Mouse (Mus musculus): ENCODE results near the gene Gm20503. TPM values are rescaled to one million over a fixed set of nuclear protein-coding genes. Genes with fewer than 3 reads are reported as not detected.

Gm20503 gene
- polyA plus RNA-seq, 1 experiment from 2014 or later: 11.4 TPM

- H3K4me2 ChIP-seq (replicated peaks): no peak overlapping the region
- no peak for ATAC-seq
- no peaks in the 10 kb centered on the region for H3K9me3 ChIP-seq
- H3K9ac ChIP-seq: no peak overlapping the region
- 84% methylated on average over 17 of the region's 17 CpGs for WGBS
- H3K4me1 ChIP-seq (replicated peaks): no peaks in the 10 kb centered on the region; the same call in 1 of the 2 replicates
- no peaks in the 10 kb centered on the region for H3K36me3 ChIP-seq
- no peak overlapping the region for H3K27ac ChIP-seq
- no peak overlapping the region for H3K4me3 ChIP-seq (replicated peaks)
- no peaks in the 10 kb centered on the region for H3K27me3 ChIP-seq (replicated peaks)
These were observed 12.2 kb upstream of the Gm20503 start for GRCm38 (mm10) chr4:58990609-58991434.

- no peaks in the 10 kb centered on the region for H3K36me3 ChIP-seq
- WGBS: 49% methylated on average over 5 of the region's 5 CpGs
- no peaks in the 10 kb centered on the region for H3K27me3 ChIP-seq (replicated peaks)
- H3K9ac ChIP-seq: no peak overlapping the region
- H3K4me1 ChIP-seq (replicated peaks): no peaks in the 10 kb centered on the region
- H3K27ac ChIP-seq: no peak overlapping the region
- no peaks in the 10 kb centered on the region for H3K9me3 ChIP-seq
- H3K4me3 ChIP-seq (replicated peaks): no peak overlapping the region
- ATAC-seq: peak; percentile 19; the same call in 1 of the 2 replicates
- H3K4me2 ChIP-seq (replicated peaks): no peak overlapping the region
These were observed 10.8 kb upstream of the Gm20503 start for GRCm38 (mm10) chr4:58992195-58992594.

GRCm38 (mm10) chr4:58994762-58995161, 8.2 kb upstream of the Gm20503 start, which contains the start of gene Dnajc25:
Gene Dnajc25, plus strand, starts transcription at chr4:58995062.
- WGBS: 66% methylated on average over 4 of the region's 4 CpGs
- Histone ChIP-seq H3K27me3 (replicated peaks) (no peaks in the 10 kb centered on the region), H3K9me3 (no peaks in the 10 kb centered on the region), H3K9ac (no peak within 1 kb of the TSS), H3K27ac (no peak within 1 kb of the TSS), H3K4me2 (replicated peaks) (0 out of 2 replicates have a peak within 1 kb of the TSS, but pooled peaks have one; percentile 3), H3K36me3 (no peaks in the 10 kb centered on the region), H3K4me3 (replicated peaks) (no peak within 1 kb of the TSS), H3K4me1 (replicated peaks) (no peaks in the 10 kb centered on the region)
- ATAC-seq: no peak

- WGBS: 51% methylated on average over 8 of the region's 8 CpGs
- Histone ChIP-seq H3K9me3 (no peaks in the 10 kb centered on the region), H3K4me3 (replicated peaks) (no peak overlapping the region), H3K27me3 (replicated peaks) (no peaks in the 10 kb centered on the region), H3K9ac (no peak overlapping the region), H3K27ac (no peak overlapping the region), H3K4me2 (replicated peaks) (0 out of 2 replicates have a peak overlapping the region, but pooled peaks have one; percentile 3), H3K36me3 (no peaks in the 10 kb centered on the region), H3K4me1 (replicated peaks) (no peaks in the 10 kb centered on the region)
- no peak for ATAC-seq
These were observed 7.7 kb upstream of the Gm20503 start for GRCm38 (mm10) chr4:58995251-58995693.

- 0 out of 2 replicates have a peak, but pooled peaks have one; percentile 32 for ATAC-seq
- H3K27ac ChIP-seq: no peak overlapping the region
These were observed 5.9 kb upstream of the Gm20503 start for GRCm38 (mm10) chr4:58997081-58997480.

GRCm38 (mm10) chr4:58998688-58999087, 4.3 kb upstream of the Gm20503 start:
- no peak overlapping the region for H3K9ac ChIP-seq
- no peaks in the 10 kb centered on the region for H3K9me3 ChIP-seq
- no peak overlapping the region for H3K4me3 ChIP-seq (replicated peaks)
- WGBS: 84% methylated on average over 1 of the region's 1 CpGs
- H3K27me3 ChIP-seq (replicated peaks): no peaks in the 10 kb centered on the region
- no peak for ATAC-seq
- no peaks in the 10 kb centered on the region for H3K4me1 ChIP-seq (replicated peaks)
- H3K36me3 ChIP-seq: no peaks in the 10 kb centered on the region
- no peak overlapping the region for H3K27ac ChIP-seq
- no peak overlapping the region for H3K4me2 ChIP-seq (replicated peaks)

More at GRCm38 (mm10) chr4:58997081-58997480, 5.9 kb upstream of the Gm20503 start:
- H3K9ac ChIP-seq: no peak overlapping the region
- no peaks in the 10 kb centered on the region for H3K27me3 ChIP-seq (replicated peaks)
- 56% methylated on average over 5 of the region's 5 CpGs for WGBS
- no peaks in the 10 kb centered on the region for H3K4me1 ChIP-seq (replicated peaks)
- no peak overlapping the region for H3K4me2 ChIP-seq (replicated peaks)
- H3K9me3 ChIP-seq: no peaks in the 10 kb centered on the region
- H3K36me3 ChIP-seq: no peaks in the 10 kb centered on the region
- H3K4me3 ChIP-seq (replicated peaks): no peak overlapping the region

GRCm38 (mm10) chr4:58999686-59000085, 3.3 kb upstream of the Gm20503 start:
- no peaks in the 10 kb centered on the region for H3K27me3 ChIP-seq (replicated peaks)
- no peaks in the 10 kb centered on the region for H3K9me3 ChIP-seq
- H3K36me3 ChIP-seq: no peaks in the 10 kb centered on the region
- 5% methylated on average over 2 of the region's 2 CpGs for WGBS
- H3K4me1 ChIP-seq (replicated peaks): peaks cover 5% of the 10 kb centered on the region; the same call in 1 of the 2 replicates
- H3K4me2 ChIP-seq (replicated peaks): no peak overlapping the region
- no peak overlapping the region for H3K4me3 ChIP-seq (replicated peaks)
- ATAC-seq: no peak
- H3K9ac ChIP-seq: no peak overlapping the region
- no peak overlapping the region for H3K27ac ChIP-seq

- Histone ChIP-seq H3K4me1 (replicated peaks) (peaks cover 5% of the 10 kb centered on the region; the same call in 1 of the 2 replicates), H3K9me3 (no peaks in the 10 kb centered on the region), H3K27me3 (replicated peaks) (no peaks in the 10 kb centered on the region), H3K27ac (no peak overlapping the region), H3K9ac (no peak overlapping the region), H3K4me3 (replicated peaks) (no peak overlapping the region), H3K4me2 (replicated peaks) (no peak overlapping the region), H3K36me3 (no peaks in the 10 kb centered on the region)
- WGBS: 4% methylated on average over 2 of the region's 2 CpGs
- ATAC-seq: no peak
These were observed 2.4 kb upstream of the Gm20503 start for GRCm38 (mm10) chr4:59000614-59001013.

- no peaks in the 10 kb centered on the region for H3K9me3 ChIP-seq
- H3K9ac ChIP-seq: peak overlapping the region; percentile 94
- H3K4me1 ChIP-seq (replicated peaks): peaks cover 9% of the 10 kb centered on the region; the same call in 1 of the 2 replicates
- 22% methylated on average over 7 of the region's 7 CpGs for WGBS
- peak overlapping the region; percentile 99 for H3K4me3 ChIP-seq (replicated peaks)
- no peaks in the 10 kb centered on the region for H3K36me3 ChIP-seq
- no peak for ATAC-seq
- peak overlapping the region; percentile 87 for H3K4me2 ChIP-seq (replicated peaks)
- H3K27ac ChIP-seq: no peak overlapping the region
- no peaks in the 10 kb centered on the region for H3K27me3 ChIP-seq (replicated peaks)
These were observed 793 bp downstream of the Gm20503 start for GRCm38 (mm10) chr4:59003806-59004200.

- no peak for ATAC-seq
- no peaks in the 10 kb centered on the region for H3K27me3 ChIP-seq (replicated peaks)
These were observed 3.2 kb downstream of the Gm20503 start for GRCm38 (mm10) chr4:59006211-59006610.

GRCm38 (mm10) chr4:59007016-59007415, 4.0 kb downstream of the Gm20503 start:
- H3K4me3 ChIP-seq (replicated peaks): no peak overlapping the region
- no peak overlapping the region for H3K4me2 ChIP-seq (replicated peaks)
- no peak overlapping the region for H3K27ac ChIP-seq
- no peaks in the 10 kb centered on the region for H3K27me3 ChIP-seq (replicated peaks)
- WGBS: 81% methylated on average over 6 of the region's 6 CpGs
- H3K9me3 ChIP-seq: no peaks in the 10 kb centered on the region
- H3K4me1 ChIP-seq (replicated peaks): peaks cover 9% of the 10 kb centered on the region; the same call in 1 of the 2 replicates
- H3K36me3 ChIP-seq: no peaks in the 10 kb centered on the region
- H3K9ac ChIP-seq: no peak overlapping the region
- ATAC-seq: no peak

More at GRCm38 (mm10) chr4:59006211-59006610, 3.2 kb downstream of the Gm20503 start:
- Histone ChIP-seq H3K4me2 (replicated peaks) (no peak overlapping the region), H3K4me3 (replicated peaks) (no peak overlapping the region), H3K27ac (no peak overlapping the region), H3K9ac (no peak overlapping the region), H3K4me1 (replicated peaks) (peaks cover 9% of the 10 kb centered on the region; the same call in 1 of the 2 replicates), H3K36me3 (no peaks in the 10 kb centered on the region), H3K9me3 (no peaks in the 10 kb centered on the region)
- WGBS: 70% methylated on average over 8 of the region's 8 CpGs

GRCm38 (mm10) chr4:59007974-59008373, 5.0 kb downstream of the Gm20503 start:
- Histone ChIP-seq H3K27me3 (replicated peaks) (no peaks in the 10 kb centered on the region), H3K36me3 (no peaks in the 10 kb centered on the region), H3K9me3 (no peaks in the 10 kb centered on the region), H3K9ac (no peak overlapping the region), H3K4me3 (replicated peaks) (no peak overlapping the region), H3K4me2 (replicated peaks) (no peak overlapping the region), H3K4me1 (replicated peaks) (peaks cover 9% of the 10 kb centered on the region; the same call in 1 of the 2 replicates), H3K27ac (no peak overlapping the region)
- WGBS: 81% methylated on average over 5 of the region's 5 CpGs
- ATAC-seq: no peak

All from intestine, embryonic 15.5 days (tissue).